In the genomic region with DNA sequence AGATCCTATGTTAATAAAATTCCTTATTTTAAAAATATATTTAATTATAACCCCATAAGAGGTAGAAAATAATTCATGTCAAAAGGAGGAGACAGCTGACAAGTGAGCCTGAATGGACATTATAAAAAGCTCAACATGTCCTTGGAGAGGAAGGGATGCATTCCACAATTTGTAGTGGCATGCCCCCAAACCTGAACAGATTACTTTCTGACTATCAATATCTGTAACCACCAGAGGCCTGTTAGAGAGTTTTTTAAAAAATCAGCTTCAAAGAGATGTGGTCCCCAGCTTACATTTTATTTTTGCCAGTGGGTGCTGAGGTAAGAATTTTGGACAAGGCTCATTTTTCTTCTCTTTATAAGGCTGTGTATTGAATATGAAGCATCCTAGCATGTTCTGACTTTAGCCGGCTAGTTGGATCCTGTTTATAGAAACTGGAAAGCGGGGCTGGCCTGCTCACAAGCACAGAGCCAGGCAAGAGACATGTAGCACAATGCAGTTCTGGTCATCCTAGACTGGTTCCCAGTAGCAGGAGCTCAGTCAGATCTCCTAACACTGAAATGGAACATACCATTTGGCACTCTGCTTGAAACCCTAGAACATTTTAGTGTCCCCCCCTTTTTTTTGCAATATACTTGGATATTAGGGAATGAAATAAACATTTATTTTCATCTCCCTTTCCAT, we compare ENCODE assay signal across 27 mouse cellular contexts.
DNase-seq lines count a peak whose midpoint lies in the region; ATAC-seq and TF ChIP-seq lines count a peak whose summit lies in the region.
"Had no signal": no experiment of that assay in that cellular context is flagged by ENCODE, and none has a peak within 500 bp of the region (broad histone marks: within the 10 kb centered on the region; RNA-seq: fewer than 3 reads in every experiment).

No protein-coding gene starts in this region.

- H3K4me1 ChIP-seq in forebrain, embryonic 10.5 days, result peaks cover 16% of the 10 kb centered on the region
- peaks cover 13% of the 10 kb centered on the region for H3K4me1 ChIP-seq in forebrain, embryonic 12.5 days
- H3K4me1 ChIP-seq in forebrain, postnatal 0 days (ENCODE audit: insufficient read depth), result no peaks in the 10 kb centered on the region
- no peaks in the 10 kb centered on the region for H3K4me1 ChIP-seq in midbrain, embryonic 14.5 days (ENCODE audit: control insufficient read depth, insufficient read depth, low read length)
- H3K4me1 ChIP-seq: embryonic facial prominence, embryonic 10.5 days; embryonic facial prominence, embryonic 15.5 days; heart, embryonic 13.5 days; limb, embryonic 13.5 days; liver, embryonic 12.5 days; megakaryocyte, embryonic 14.5 days; neural tube, embryonic 12.5 days had no signal

- H3K36me3 ChIP-seq in forebrain, embryonic 10.5 days (replicated peaks), result no peaks in the 10 kb centered on the region
- no peaks in the 10 kb centered on the region for H3K36me3 ChIP-seq in forebrain, embryonic 12.5 days (replicated peaks)
- H3K36me3 ChIP-seq in forebrain, postnatal 0 days (ENCODE audit: insufficient read depth), result no peaks in the 10 kb centered on the region
- H3K36me3 ChIP-seq in midbrain, embryonic 14.5 days (ENCODE audit: control insufficient read depth, insufficient read depth, low read length), result no peaks in the 10 kb centered on the region
- H3K36me3 ChIP-seq: embryonic facial prominence, embryonic 10.5 days; embryonic facial prominence, embryonic 15.5 days; heart, embryonic 13.5 days; limb, embryonic 13.5 days; liver, embryonic 12.5 days; neural tube, embryonic 12.5 days had no signal

- no peak for TF ChIP-seq CTCF in forebrain, postnatal 0 days (IDR thresholded peaks at IDR 0.05; ENCODE audit: low read depth)

- no peak overlapping the region for H3K4me3 ChIP-seq in forebrain, embryonic 10.5 days
- no peak overlapping the region for H3K4me3 ChIP-seq in forebrain, embryonic 12.5 days (replicated peaks)
- no peak overlapping the region for H3K4me3 ChIP-seq in forebrain, postnatal 0 days (ENCODE audit: low read depth, low read length)
- H3K4me3 ChIP-seq in midbrain, embryonic 14.5 days (replicated peaks; ENCODE audit: low read depth, low read length), result no peak overlapping the region
- H3K4me3 ChIP-seq: embryonic facial prominence, embryonic 10.5 days; embryonic facial prominence, embryonic 15.5 days; heart, adult 2 months; heart, embryonic 13.5 days; layer of hippocampus, adult 2 months; limb, embryonic 13.5 days; liver, embryonic 12.5 days; megakaryocyte, embryonic 14.5 days; neural tube, embryonic 12.5 days had no signal

- no peaks in the 10 kb centered on the region for H3K27me3 ChIP-seq in forebrain, embryonic 10.5 days (ENCODE audit: poor library complexity, severe bottlenecking)
- H3K27me3 ChIP-seq in forebrain, embryonic 12.5 days, result no peaks in the 10 kb centered on the region
- H3K27me3 ChIP-seq in forebrain, postnatal 0 days (ENCODE audit: insufficient read depth, low read length), result no peaks in the 10 kb centered on the region
- H3K27me3 ChIP-seq in midbrain, embryonic 14.5 days (ENCODE audit: control insufficient read depth, insufficient read depth, low read length), result no peaks in the 10 kb centered on the region
- H3K27me3 ChIP-seq: embryonic facial prominence, embryonic 15.5 days; heart, embryonic 13.5 days; limb, embryonic 13.5 days; liver, embryonic 12.5 days; megakaryocyte, embryonic 14.5 days; neural tube, embryonic 12.5 days had no signal

- no peak overlapping the region for H3K4me2 ChIP-seq in forebrain, embryonic 12.5 days
- no peak overlapping the region for H3K4me2 ChIP-seq in forebrain, postnatal 0 days (ENCODE audit: low read depth)
- H3K4me2 ChIP-seq in midbrain, embryonic 14.5 days (ENCODE audit: low read length), result no peak overlapping the region
- H3K4me2 ChIP-seq: embryonic facial prominence, embryonic 15.5 days; heart, embryonic 13.5 days; limb, embryonic 13.5 days; liver, embryonic 12.5 days; neural tube, embryonic 12.5 days had no signal

- WGBS in forebrain, embryonic 10.5 days, result 83% methylated on average over 2 of the region's 2 CpGs
- whole genome bisulfite sequencing in forebrain, embryonic 12.5 days, result 53% methylated on average over 2 of the region's 2 CpGs
- 31% methylated on average over 2 of the region's 2 CpGs for WGBS in forebrain, postnatal 0 days
- WGBS in midbrain, embryonic 14.5 days, result 66% methylated on average over 2 of the region's 2 CpGs

- no peak for DNase-seq in forebrain, embryonic 10.5 days (ENCODE audit: extremely low spot score, low spot score)
- DNase-seq in forebrain, postnatal 0 days, result no peak
- no peak for DNase-seq in midbrain, embryonic 14.5 days
- no peak for DNase-seq in urinary bladder, adult 2 months (ENCODE audit: low spot score)
- no peak for DNase-seq in frontal cortex, postnatal 36 days (ENCODE audit: low spot score in 2 of 2)
- no peak for DNase-seq in left cerebral cortex, adult 18-20 months (ENCODE audit: low spot score in 2 of 2)
- DNase-seq: adrenal gland, adult 2 months; B cell, adult 2 months; cerebellum, adult 8-10 months; cerebellum, postnatal 25 days; heart, adult 2 months; heart, postnatal 10 days; kidney, adult 18-20 months; kidney, postnatal 36 days; liver, postnatal 0 days; lung, postnatal 4 days had no signal

- H3K9ac ChIP-seq in forebrain, embryonic 12.5 days, result no peak overlapping the region
- H3K9ac ChIP-seq in forebrain, postnatal 0 days, result no peak overlapping the region
- H3K9ac ChIP-seq in midbrain, embryonic 14.5 days (replicated peaks; ENCODE audit: low read length), result no peak overlapping the region
- H3K9ac ChIP-seq: embryonic facial prominence, embryonic 15.5 days; heart, embryonic 13.5 days; limb, embryonic 13.5 days; liver, embryonic 12.5 days; liver, postnatal 0 days; neural tube, embryonic 12.5 days had no signal

- peak overlapping the region; percentile 79 for H3K27ac ChIP-seq in forebrain, embryonic 10.5 days
- H3K27ac ChIP-seq in forebrain, embryonic 12.5 days, result peak overlapping the region; percentile 80
- peak overlapping the region; percentile 41; the same call in 1 of the 2 replicates for H3K27ac ChIP-seq in forebrain, postnatal 0 days (ENCODE audit: low read depth, low read length)
- peak overlapping the region; percentile 67 for H3K27ac ChIP-seq in midbrain, embryonic 14.5 days (replicated peaks; ENCODE audit: low read depth, low read length)
- H3K27ac ChIP-seq: embryonic facial prominence, embryonic 10.5 days; embryonic facial prominence, embryonic 15.5 days; heart, adult 2 months; heart, embryonic 13.5 days; layer of hippocampus, adult 2 months; limb, embryonic 13.5 days; liver, embryonic 12.5 days; neural tube, embryonic 12.5 days had no signal

- ATAC-seq in forebrain, embryonic 12.5 days (ENCODE audit: low FRiP score), result peak; percentile 62
- ATAC-seq in forebrain, postnatal 0 days, result peak; percentile 36; the same call in 1 of the 2 replicates
- no peak for ATAC-seq in midbrain, embryonic 14.5 days (ENCODE audit: low FRiP score, low TSS enrichment)
- ATAC-seq in erythroblast, adult 5-6 weeks (replicated peaks; ENCODE audit: low FRiP score, poor library complexity, severe bottlenecking), result no peak
- ATAC-seq: inflammation-experienced regulatory T-cells, adult 6 months; liver, embryonic 12.5 days; liver, postnatal 0 days had no signal

- H3K9me3 ChIP-seq in forebrain, embryonic 10.5 days, result 0 out of 2 replicates have a peak, but pooled peaks cover 3% of the 10 kb centered on the region
- H3K9me3 ChIP-seq in forebrain, embryonic 12.5 days, result no peaks in the 10 kb centered on the region
- no peaks in the 10 kb centered on the region for H3K9me3 ChIP-seq in forebrain, postnatal 0 days (ENCODE audit: low read length)
- no peaks in the 10 kb centered on the region for H3K9me3 ChIP-seq in midbrain, embryonic 14.5 days (ENCODE audit: control insufficient read depth, low read length)
- H3K9me3 ChIP-seq: embryonic facial prominence, embryonic 10.5 days; embryonic facial prominence, embryonic 15.5 days; heart, embryonic 13.5 days; limb, embryonic 13.5 days; neural tube, embryonic 12.5 days had no signal

Comparison
In these comparisons a context has a peak if more than half of its experiments do, and no peak if none do; other contexts are left out.
1. ATAC-seq: peak in forebrain, embryonic 12.5 days (single experiment) and forebrain, postnatal 0 days (single experiment); none in midbrain, embryonic 14.5 days (single experiment) and erythroblast, adult 5-6 weeks (single experiment).
2. Peak in every context shown above with its lines, with median percentiles within 50 percentile points of each other: H3K27ac ChIP-seq.